Mouse (Mus musculus): ENCODE measurements around the gene Cab39.

DNA sequence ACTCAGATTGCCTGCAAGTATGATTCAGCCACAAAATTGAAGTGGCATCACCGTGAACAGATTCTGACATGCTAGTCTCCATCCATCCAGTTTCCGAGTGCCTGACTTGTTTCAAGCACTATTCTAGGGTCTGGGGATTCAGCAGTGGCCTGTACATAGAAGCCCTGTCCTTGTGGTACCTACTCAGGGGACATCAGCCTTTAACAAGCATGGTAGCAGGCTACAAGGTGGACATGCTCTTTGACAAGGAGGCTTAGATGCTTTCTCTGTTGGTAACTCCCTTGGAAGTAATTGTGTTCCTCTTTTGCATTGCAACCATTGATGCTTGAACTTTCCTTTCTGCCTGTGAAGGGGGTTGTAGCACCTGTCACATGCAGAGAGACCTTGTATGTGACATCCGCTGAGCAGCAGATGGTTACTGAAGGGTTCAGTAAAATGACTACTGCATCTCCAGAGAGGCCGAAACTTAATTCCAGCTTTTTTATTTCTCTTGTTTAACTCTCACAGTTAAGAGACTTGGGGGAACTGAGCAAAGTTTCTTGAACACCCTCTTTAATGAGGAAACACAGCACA is 50.1 kb downstream of the Cab39 start:
- TF ChIP-seq CTCF (conservative IDR thresholded peaks at IDR 0.05; ENCODE audit: insufficient read depth, insufficient read length, low read depth, low read length): no peak
- no peak for TF ChIP-seq POLR2A (IDR thresholded peaks at IDR 0.05; ENCODE audit: low read depth, low read length)

Data from kidney, adult 2 months (tissue).